Mouse (Mus musculus) olfactory bulb, adult 2 months (tissue): Measurements from ENCODE around the gene Cript. TPM values are rescaled to one million over a fixed set of nuclear protein-coding genes. Genes with fewer than 3 reads are reported as not detected.

ENCODE experiments used
- H3K27ac ChIP-seq: fragments of 200-500 bp; 2 replicates; pipeline ENCODE4 v1.5.1; 2012; ENCODE audit warnings: low read depth, low read length; ENCODE audit not compliant: insufficient read depth
- H3K4me1 ChIP-seq: fragments of 200-500 bp; 2 replicates; pipeline ENCODE4 v1.6.1; 2012; ENCODE audit warnings: low read length; ENCODE audit not compliant: control insufficient read depth, insufficient read depth
- H3K4me3 ChIP-seq: fragments of 200-500 bp; 2 replicates; pipeline ENCODE4 v1.5.1; 2012; ENCODE audit warnings: mild to moderate bottlenecking, low read depth, low read length, moderate library complexity; ENCODE audit not compliant: insufficient read depth
- CTCF ChIP-seq: fragments of 200-500 bp; IDR thresholded peaks from 2 replicates; pipeline ENCODE4 v1.5.1; 2012; ENCODE audit warnings: low read depth, mild to moderate bottlenecking, low read length, moderate library complexity; ENCODE audit not compliant: insufficient read depth
- POLR2A ChIP-seq: fragments of 200-500 bp; IDR thresholded peaks from 2 replicates; pipeline ENCODE4 v1.6.1; 2012; ENCODE audit warnings: mild to moderate bottlenecking, low read depth, low read length, moderate library complexity; ENCODE audit not compliant: insufficient read depth
- WGBS: fragments of 180-500 bp; shearing (Covaris S2); methylation state at CpG from one replicate; pipeline ENCODE4 v1.1.7; 2018; 5-methylcytosine and 5-hydroxymethylcytosine counted together
- polyA plus RNA-seq: library from polyadenylated mRNA; stranded (reverse); fragments of >200 nt; gene quantifications from 2 replicates; pipeline ENCODE4 v1.2.4, GENCODE M21; 2012; ENCODE audit warnings: low replicate concordance; ENCODE audit not compliant: missing spikeins, insufficient read depth, insufficient read length

The Cript gene
- polyA plus RNA-seq, 1 experiment: not detected

DNA sequence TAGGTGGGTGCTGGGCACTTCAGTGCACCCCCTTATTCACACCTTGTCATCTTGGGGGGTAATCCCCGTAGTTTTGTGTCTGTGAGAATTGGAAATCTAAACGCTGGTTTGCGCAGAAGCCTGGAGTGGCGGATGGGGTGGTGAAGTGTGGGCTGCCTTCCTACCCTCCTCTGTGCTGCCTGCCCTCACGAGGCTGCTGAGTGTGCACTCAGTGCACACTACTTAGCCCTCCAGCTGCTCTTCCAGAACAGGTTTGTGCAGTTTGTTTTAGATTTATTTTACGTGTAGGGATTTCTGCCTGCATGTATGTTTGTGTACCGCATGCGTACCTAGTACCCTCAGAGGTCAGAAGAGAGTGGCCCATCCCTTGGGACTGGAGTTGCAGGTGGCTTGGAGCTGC, 34.0 kb upstream of the Cript start:
- H3K4me3 ChIP-seq: no peak overlapping the region
- peaks cover 28% of the 10 kb centered on the region for H3K4me1 ChIP-seq
- TF ChIP-seq CTCF: no peak
- TF ChIP-seq POLR2A: no peak
- WGBS: 71% methylated on average over 8 of the region's 8 CpGs
- H3K27ac ChIP-seq: no peak overlapping the region

- H3K4me3 ChIP-seq: no peak overlapping the region
- TF ChIP-seq CTCF (no peak), POLR2A (no peak)
- WGBS: 95% methylated on average over 6 of the region's 6 CpGs
Observed at GRCm38 (mm10) chr17:86997323-86997722, 28.0 kb upstream of the Cript start.

GRCm38 (mm10) chr17:87008950-87009349, 16.4 kb upstream of the Cript start:
- 84% methylated on average over 3 of the region's 3 CpGs for WGBS
- no peak for TF ChIP-seq CTCF
- TF ChIP-seq POLR2A: no peak
- Histone ChIP-seq H3K27ac (no peak overlapping the region), H3K4me1 (peaks cover 12% of the 10 kb centered on the region), H3K4me3 (no peak overlapping the region)

More at GRCm38 (mm10) chr17:86997323-86997722, 28.0 kb upstream of the Cript start:
- H3K4me1 ChIP-seq: no peaks in the 10 kb centered on the region; the same call in 1 of the 2 replicates
- H3K27ac ChIP-seq: no peak overlapping the region

DNA sequence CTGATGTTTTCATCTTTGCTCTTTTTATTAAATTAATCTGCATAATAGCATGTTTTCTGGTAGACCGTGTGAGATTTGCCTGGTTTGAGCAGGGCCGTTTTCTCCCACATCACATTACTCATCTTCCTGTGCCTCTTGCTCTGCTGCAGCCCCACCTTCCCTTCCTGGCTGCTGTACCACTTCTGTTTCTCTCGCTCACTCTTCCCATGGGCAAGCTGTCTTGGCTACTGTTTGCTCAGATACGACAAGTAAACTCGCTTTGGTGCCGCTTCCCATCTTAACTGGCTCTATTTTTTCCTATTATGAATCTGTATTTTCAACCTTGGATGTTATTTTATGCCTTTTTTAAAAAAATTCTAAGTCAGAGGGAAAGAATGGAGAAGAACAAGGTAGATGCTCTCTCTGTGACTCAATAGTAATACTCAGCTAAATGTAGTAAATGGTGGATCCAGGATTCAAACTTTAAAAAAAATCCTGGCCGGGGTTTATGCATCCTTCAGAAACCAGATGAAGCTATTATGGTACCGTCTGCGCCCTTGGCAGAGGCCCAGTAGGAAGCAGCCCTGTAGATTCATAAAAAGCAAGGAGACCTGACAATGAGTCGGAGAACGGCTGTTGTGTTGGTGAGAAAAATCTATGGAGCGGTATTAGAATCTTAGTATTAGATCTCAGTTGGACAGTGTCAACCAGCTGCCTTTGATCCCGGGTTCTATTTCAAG, 13.9 kb upstream of the Cript start:
- H3K27ac ChIP-seq: no peak overlapping the region
- 0 out of 2 replicates have a peak, but pooled peaks cover 2% of the 10 kb centered on the region for H3K4me1 ChIP-seq
- H3K4me3 ChIP-seq: no peak overlapping the region
- 35% methylated on average over 13 of the region's 13 CpGs for WGBS
- no peak for TF ChIP-seq CTCF
- TF ChIP-seq POLR2A: no peak

- WGBS: 90% methylated on average over 5 of the region's 5 CpGs
- Histone ChIP-seq H3K4me3 (no peak overlapping the region), H3K4me1 (no peaks in the 10 kb centered on the region), H3K27ac (no peak overlapping the region)
- TF ChIP-seq POLR2A: no peak
- TF ChIP-seq CTCF: no peak
Observed at GRCm38 (mm10) chr17:87019692-87020091, 5.7 kb upstream of the Cript start.

- no peaks in the 10 kb centered on the region for H3K4me1 ChIP-seq
- no peak overlapping the region for H3K27ac ChIP-seq
- TF ChIP-seq POLR2A (0 out of 2 replicates have a peak, but pooled peaks have one; percentile 4), CTCF (no peak)
- H3K4me3 ChIP-seq: peak overlapping the region; percentile 72
- WGBS: 1% methylated on average over 55 of the region's 55 CpGs
Observed at GRCm38 (mm10) chr17:87024491-87025242, 683 bp upstream of the Cript start.

GRCm38 (mm10) chr17:87036141-87037073, 11.1 kb downstream of the Cript start:
- H3K27ac ChIP-seq: no peak overlapping the region
- TF ChIP-seq CTCF: no peak
- no peak for TF ChIP-seq POLR2A
- 53% methylated on average over 10 of the region's 10 CpGs for WGBS
- no peak overlapping the region for H3K4me3 ChIP-seq
- no peaks in the 10 kb centered on the region for H3K4me1 ChIP-seq

DNA sequence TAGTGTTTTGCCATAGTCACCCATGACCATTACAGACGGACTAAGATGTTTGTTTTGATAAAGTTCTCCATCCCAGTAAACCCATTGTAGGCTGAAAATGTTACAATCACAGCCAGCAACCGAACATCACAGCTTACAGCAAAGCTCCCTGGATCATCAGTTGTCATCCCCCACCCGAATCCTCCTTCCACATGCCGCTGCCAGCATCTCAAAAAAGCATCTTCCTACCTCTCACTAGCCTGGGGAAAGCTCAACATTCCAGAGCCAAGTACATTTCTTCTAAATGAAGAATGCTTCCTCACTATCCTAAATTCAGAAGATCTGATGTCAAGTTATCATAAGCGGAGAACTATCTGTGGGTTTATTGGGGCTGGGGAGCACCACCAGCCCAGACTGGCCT, 13.1 kb downstream of the Cript start:
- no peak overlapping the region for H3K4me3 ChIP-seq
- no peaks in the 10 kb centered on the region for H3K4me1 ChIP-seq
- WGBS: 92% methylated on average over 5 of the region's 5 CpGs
- H3K27ac ChIP-seq: no peak overlapping the region
- TF ChIP-seq CTCF: no peak

GRCm38 (mm10) chr17:87041739-87042138, 16.4 kb downstream of the Cript start:
- 77% methylated on average over 19 of the region's 19 CpGs for WGBS
- H3K4me3 ChIP-seq: no peak overlapping the region
- TF ChIP-seq CTCF (no peak), POLR2A (no peak)
- H3K27ac ChIP-seq: no peak overlapping the region
- H3K4me1 ChIP-seq: no peaks in the 10 kb centered on the region
